Mouse (Mus musculus): Measurements from ENCODE around the gene Rgl3.

DNA sequence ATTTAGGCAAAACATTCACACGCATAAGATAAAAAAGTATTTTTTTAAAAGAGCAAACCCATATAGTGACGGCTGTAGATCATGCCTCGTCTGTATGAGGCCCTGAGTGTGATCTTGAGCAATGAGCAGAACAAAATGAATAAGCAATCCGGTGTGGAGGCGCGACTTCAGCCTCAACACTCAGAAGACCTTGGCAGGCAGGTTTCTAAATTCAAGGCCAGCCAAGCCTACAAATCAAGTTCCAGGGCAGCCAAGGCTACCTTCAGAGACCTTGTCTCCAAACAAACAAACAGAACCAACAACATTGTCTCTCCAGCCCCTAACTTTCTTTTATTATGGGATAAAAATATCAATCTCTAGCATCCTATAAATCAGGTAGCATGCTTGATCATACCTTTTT is 11.1 kb upstream of the Rgl3 start:
- TF ChIP-seq POLR2A (IDR thresholded peaks at IDR 0.05; ENCODE audit: low read depth, low read length) (no peak), CTCF (IDR thresholded peaks at IDR 0.05; ENCODE audit: extremely low read depth, insufficient read length, insufficient replicate concordance, low read depth, low read length) (no peak)
